Mouse (Mus musculus) limb, embryonic 13.5 days (tissue): ENCODE data around the gene Cwc27. TPM values are rescaled to one million over a fixed set of nuclear protein-coding genes. Genes with fewer than 3 reads are reported as not detected.

Experiments used
- ATAC-seq: fragments of 200-750 bp; cut with Nextera tagmentation; 2 replicates; pipeline ENCODE4 v1.8.0; 2017; ENCODE audit warnings: low read depth, moderate number of reproducible peaks, moderate TSS enrichment; ENCODE audit not compliant: low FRiP score
- H3K27ac ChIP-seq: fragments of 300-500 bp; sonication (generic); 2 replicates; pipeline ENCODE4 v1.5.1; 2015; ENCODE audit warnings: inconsistent platforms, mild to moderate bottlenecking, moderate library complexity
- H3K27me3 ChIP-seq: fragments of 300-500 bp; sonication (generic); 2 replicates; pipeline ENCODE4 v1.6.1; 2015; ENCODE audit warnings: mild to moderate bottlenecking, inconsistent platforms
- H3K36me3 ChIP-seq: fragments of 300-500 bp; sonication (generic); 2 replicates; pipeline ENCODE4 v1.6.1; 2015; ENCODE audit warnings: inconsistent platforms, mild to moderate bottlenecking, moderate library complexity
- H3K4me1 ChIP-seq: fragments of 300-500 bp; sonication (generic); 2 replicates; pipeline ENCODE4 v1.6.1; 2015; ENCODE audit warnings: inconsistent platforms
- H3K4me2 ChIP-seq: fragments of 300-500 bp; sonication (generic); replicated peaks from 2 replicates; pipeline ENCODE4 v1.6.1; 2015; ENCODE audit warnings: inconsistent platforms, mild to moderate bottlenecking, moderate library complexity
- H3K4me3 ChIP-seq: fragments of 300-500 bp; sonication (generic); 2 replicates; pipeline ENCODE4 v1.5.1; 2015; ENCODE audit warnings: moderate library complexity, mild to moderate bottlenecking, inconsistent platforms
- H3K9ac ChIP-seq: fragments of 300-500 bp; sonication (generic); 2 replicates; pipeline ENCODE4 v1.6.1; 2015; ENCODE audit warnings: mild to moderate bottlenecking, inconsistent platforms
- H3K9me3 ChIP-seq: fragments of 300-500 bp; sonication (generic); 2 replicates; pipeline ENCODE4 v1.6.1; 2016; ENCODE audit warnings: inconsistent platforms
- WGBS: fragments of 180-500 bp; shearing (Covaris S2); methylation state at CpG from one replicate; pipeline ENCODE4 v1.1.7; 2015; 5-methylcytosine and 5-hydroxymethylcytosine counted together
- polyA plus RNA-seq: library from polyadenylated mRNA; unstranded; fragments of >200 nt; fragmentation: Nextera tagmentation; extraction: Ambion mirVana; gene quantifications from 2 replicates; pipeline ENCODE4 v1.2.1, GENCODE M21; 2015

Cwc27 gene
- polyA plus RNA-seq, 1 experiment from 2014 or later: 31.7 TPM

GRCm38 (mm10) chr13:104632427-104633167 lies 184.3 kb downstream of the Cwc27 start:
- ATAC-seq: no peak
- Histone ChIP-seq H3K27me3 (no peaks in the 10 kb centered on the region), H3K9me3 (no peaks in the 10 kb centered on the region), H3K27ac (no peak overlapping the region), H3K4me2 (no peak overlapping the region), H3K36me3 (peaks cover 4% of the 10 kb centered on the region), H3K4me1 (peaks cover 39% of the 10 kb centered on the region), H3K4me3 (no peak overlapping the region), H3K9ac (no peak overlapping the region)
- WGBS: 54% methylated on average over 7 of the region's 7 CpGs

DNA sequence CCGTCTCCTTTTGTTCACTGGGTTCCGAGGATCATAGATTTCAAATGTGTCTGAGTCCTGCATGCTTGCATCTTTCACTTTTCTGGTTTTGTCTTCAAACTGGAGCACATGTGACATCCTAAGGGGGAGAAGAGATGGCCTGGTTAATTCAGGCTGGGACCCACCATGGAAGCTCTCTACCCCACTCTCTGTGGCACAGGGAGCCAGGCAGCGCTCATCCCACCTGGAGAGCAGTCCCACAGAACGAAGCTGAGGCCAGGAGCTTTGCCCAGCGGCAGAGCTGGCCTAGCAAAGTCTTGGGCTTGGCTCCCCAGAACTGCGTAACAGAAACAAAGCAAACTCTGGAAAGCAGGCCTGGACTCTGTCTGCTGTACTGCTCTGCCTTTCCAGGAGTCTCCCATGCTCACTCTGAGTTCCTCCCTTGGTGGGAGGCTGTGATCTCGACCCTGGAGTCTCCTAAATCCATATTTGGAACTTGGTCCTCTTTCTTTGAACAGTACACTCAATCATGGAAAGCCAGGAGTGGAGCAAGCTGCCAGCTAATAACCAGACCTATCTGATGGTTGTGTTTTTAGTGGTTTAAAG lies 185.2 kb downstream of the Cwc27 start:
- 68% methylated on average over 7 of the region's 7 CpGs for WGBS
- H3K36me3 ChIP-seq: no peaks in the 10 kb centered on the region
- H3K9ac ChIP-seq: no peak overlapping the region
- ATAC-seq: no peak
- H3K4me3 ChIP-seq: no peak overlapping the region
- H3K27me3 ChIP-seq: no peaks in the 10 kb centered on the region
- peak overlapping the region; percentile 63 for H3K27ac ChIP-seq
- H3K4me1 ChIP-seq: peaks cover 39% of the 10 kb centered on the region
- H3K9me3 ChIP-seq: no peaks in the 10 kb centered on the region
- H3K4me2 ChIP-seq: no peak overlapping the region

DNA sequence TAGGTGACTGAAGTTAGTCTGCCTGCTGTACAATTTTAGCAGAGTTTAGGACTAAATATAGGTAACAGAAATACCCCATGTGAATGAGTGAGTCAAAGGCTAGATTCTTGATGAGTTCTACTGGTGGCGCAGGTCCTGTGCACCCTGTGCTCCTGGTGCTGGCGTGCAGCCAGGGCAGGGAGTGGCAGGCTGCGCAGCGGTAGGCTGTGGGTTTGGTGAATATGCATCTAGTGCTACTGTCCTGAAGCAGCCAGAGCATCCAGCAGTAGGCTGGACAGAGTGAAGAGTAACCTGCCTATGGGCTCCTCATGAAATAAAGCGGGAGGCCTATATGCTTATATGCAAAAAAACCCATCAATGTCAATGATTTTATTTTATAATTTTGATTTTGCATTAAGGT lies 186.1 kb downstream of the Cwc27 start:
- Histone ChIP-seq H3K9me3 (no peaks in the 10 kb centered on the region), H3K9ac (no peak overlapping the region), H3K27ac (no peak overlapping the region), H3K4me2 (no peak overlapping the region), H3K27me3 (no peaks in the 10 kb centered on the region), H3K4me3 (no peak overlapping the region), H3K36me3 (no peaks in the 10 kb centered on the region), H3K4me1 (peaks cover 39% of the 10 kb centered on the region)
- ATAC-seq: peak; percentile 45; the same call in 1 of the 2 replicates
- WGBS: 78% methylated on average over 5 of the region's 5 CpGs

- no peak for ATAC-seq
- H3K27ac ChIP-seq: no peak overlapping the region
- no peak overlapping the region for H3K4me2 ChIP-seq
- WGBS: 86% methylated on average over 11 of the region's 11 CpGs
- no peaks in the 10 kb centered on the region for H3K9me3 ChIP-seq
- no peak overlapping the region for H3K9ac ChIP-seq
- no peaks in the 10 kb centered on the region for H3K27me3 ChIP-seq
- H3K36me3 ChIP-seq: no peaks in the 10 kb centered on the region
- H3K4me1 ChIP-seq: peaks cover 30% of the 10 kb centered on the region
- H3K4me3 ChIP-seq: no peak overlapping the region
These were observed 187.3 kb downstream of the Cwc27 start for GRCm38 (mm10) chr13:104629621-104630020.

DNA sequence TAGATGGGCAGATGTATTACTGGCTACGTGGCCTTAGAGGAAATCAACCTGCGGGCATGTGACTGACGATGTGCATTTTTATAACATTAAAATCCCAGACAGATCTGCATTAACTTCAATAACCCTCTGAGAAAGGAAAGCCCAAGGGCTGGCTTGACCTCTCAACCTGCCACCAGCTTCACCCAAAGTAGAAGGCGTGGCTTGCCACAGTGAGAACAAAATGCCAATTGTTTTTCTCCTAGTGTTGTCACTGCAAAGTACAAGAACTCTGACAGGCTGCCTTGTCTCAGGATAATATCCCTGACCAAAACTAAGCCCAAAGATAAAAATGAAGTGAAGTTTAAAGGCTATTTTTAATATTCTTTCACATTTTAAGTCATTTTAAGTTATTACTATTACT lies 188.9 kb downstream of the Cwc27 start:
- Histone ChIP-seq H3K4me2 (no peak overlapping the region), H3K36me3 (no peaks in the 10 kb centered on the region), H3K27ac (no peak overlapping the region), H3K9ac (no peak overlapping the region), H3K4me3 (no peak overlapping the region), H3K9me3 (no peaks in the 10 kb centered on the region), H3K4me1 (peaks cover 28% of the 10 kb centered on the region), H3K27me3 (no peaks in the 10 kb centered on the region)
- WGBS: 54% methylated on average over 4 of the region's 4 CpGs
- ATAC-seq: no peak

- 77% methylated on average over 11 of the region's 11 CpGs for WGBS
- no peak overlapping the region; the same call in 1 of the 2 replicates for H3K27ac ChIP-seq
- H3K9ac ChIP-seq: no peak overlapping the region
- H3K27me3 ChIP-seq: no peaks in the 10 kb centered on the region
- H3K36me3 ChIP-seq: no peaks in the 10 kb centered on the region
- H3K4me2 ChIP-seq: no peak overlapping the region
- H3K4me1 ChIP-seq: peaks cover 25% of the 10 kb centered on the region
- ATAC-seq: no peak
- no peaks in the 10 kb centered on the region for H3K9me3 ChIP-seq
- H3K4me3 ChIP-seq: no peak overlapping the region
These were observed 189.6 kb downstream of the Cwc27 start for GRCm38 (mm10) chr13:104627169-104627909.

DNA sequence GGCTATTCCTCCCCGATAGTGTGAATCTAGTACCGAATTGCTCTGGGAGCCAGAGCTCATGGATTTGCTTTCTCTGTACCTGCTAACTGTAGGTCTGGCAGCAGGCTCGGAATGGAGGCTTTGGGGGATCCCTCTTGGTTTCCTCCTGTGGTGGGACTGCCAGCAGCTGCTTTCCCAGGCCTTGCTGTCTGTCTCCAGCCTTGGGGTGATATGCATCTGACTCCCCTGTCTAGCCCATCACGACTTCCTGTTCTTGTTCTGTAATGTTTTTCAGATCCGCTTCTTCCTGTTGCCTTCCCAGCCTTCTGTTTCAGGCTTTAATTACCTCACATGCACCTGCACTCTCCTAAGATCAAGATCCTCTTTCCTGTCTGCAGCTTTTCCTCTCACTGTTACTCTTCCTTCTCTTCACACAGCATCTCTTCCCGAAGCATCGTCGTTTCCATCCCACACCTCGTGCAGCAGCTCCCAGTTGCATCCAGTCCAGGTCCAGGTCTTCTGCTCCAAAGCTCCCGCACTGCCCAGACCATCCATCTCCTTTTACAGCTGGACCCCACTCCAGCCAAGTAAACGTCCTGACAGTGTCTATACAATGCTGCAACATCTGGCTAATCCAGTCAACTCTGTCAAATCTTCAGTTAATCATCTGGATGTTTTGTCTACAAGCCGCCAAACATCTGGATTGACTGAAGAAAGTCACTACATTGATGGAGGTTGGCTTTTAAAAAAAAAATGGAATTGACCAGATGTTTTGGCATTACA lies 193.6 kb downstream of the Cwc27 start:
- no peak overlapping the region for H3K9ac ChIP-seq
- no peaks in the 10 kb centered on the region for H3K9me3 ChIP-seq
- H3K27ac ChIP-seq: no peak overlapping the region
- H3K27me3 ChIP-seq: no peaks in the 10 kb centered on the region
- peaks cover 6% of the 10 kb centered on the region; the same call in 1 of the 2 replicates for H3K4me1 ChIP-seq
- ATAC-seq: peak; percentile 48; the same call in 1 of the 2 replicates
- H3K36me3 ChIP-seq: no peaks in the 10 kb centered on the region
- no peak overlapping the region for H3K4me3 ChIP-seq
- WGBS: 67% methylated on average over 12 of the region's 12 CpGs
- no peak overlapping the region for H3K4me2 ChIP-seq

- H3K4me1 ChIP-seq: peaks cover 6% of the 10 kb centered on the region; the same call in 1 of the 2 replicates
- no peak overlapping the region for H3K4me2 ChIP-seq
- no peak for ATAC-seq
- no peak overlapping the region for H3K9ac ChIP-seq
- 85% methylated on average over 6 of the region's 6 CpGs for WGBS
- no peak overlapping the region for H3K4me3 ChIP-seq
- no peaks in the 10 kb centered on the region for H3K9me3 ChIP-seq
- no peak overlapping the region for H3K27ac ChIP-seq
- H3K36me3 ChIP-seq: no peaks in the 10 kb centered on the region
- H3K27me3 ChIP-seq: no peaks in the 10 kb centered on the region
These were observed 194.7 kb downstream of the Cwc27 start for GRCm38 (mm10) chr13:104622102-104622743.

- Histone ChIP-seq H3K9ac (no peak overlapping the region), H3K27ac (no peak overlapping the region), H3K36me3 (no peaks in the 10 kb centered on the region), H3K4me1 (peaks cover 6% of the 10 kb centered on the region; the same call in 1 of the 2 replicates), H3K27me3 (no peaks in the 10 kb centered on the region), H3K4me2 (no peak overlapping the region), H3K4me3 (no peak overlapping the region), H3K9me3 (no peaks in the 10 kb centered on the region)
- no peak for ATAC-seq
- WGBS: 74% methylated on average over 2 of the region's 2 CpGs
These were observed 196.5 kb downstream of the Cwc27 start for GRCm38 (mm10) chr13:104620423-104620822.

DNA sequence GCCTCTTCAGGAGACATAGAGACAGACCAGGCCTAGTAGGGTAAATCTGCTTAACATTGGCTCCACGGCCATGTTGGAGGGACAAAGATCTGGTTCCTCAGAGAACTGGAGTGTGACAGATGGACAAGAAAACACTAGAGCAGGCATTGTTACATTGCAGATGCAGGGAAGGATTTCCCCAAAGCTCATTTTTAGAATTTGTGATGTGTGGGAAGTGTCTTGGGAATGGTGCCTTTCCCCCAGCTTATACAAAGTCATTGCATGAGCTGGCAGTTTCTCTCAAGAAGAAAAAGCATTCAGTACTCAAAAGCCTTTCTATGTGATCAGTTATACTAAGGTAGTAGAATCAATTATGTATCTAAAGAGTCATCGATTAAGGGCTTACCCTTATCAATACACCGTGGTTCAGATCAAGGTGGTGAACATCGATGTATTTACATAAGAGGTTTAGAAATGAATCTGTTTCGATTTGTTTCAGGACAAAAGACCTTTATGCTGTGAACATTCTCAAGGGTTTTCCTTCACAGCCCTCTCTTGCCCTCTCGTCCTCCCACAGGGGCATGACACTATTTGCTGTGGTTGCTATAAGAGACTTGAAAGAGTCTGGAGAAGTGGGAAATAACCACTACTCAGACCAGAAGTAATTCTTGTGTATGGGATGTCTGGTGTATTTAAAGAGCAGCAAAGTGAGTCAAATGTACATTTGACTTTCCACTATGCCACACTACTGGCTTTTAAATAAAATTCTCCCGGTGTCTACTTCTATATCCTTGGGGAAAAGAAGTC lies 197.2 kb downstream of the Cwc27 start:
- Histone ChIP-seq H3K9me3 (no peaks in the 10 kb centered on the region), H3K36me3 (no peaks in the 10 kb centered on the region), H3K4me2 (no peak overlapping the region), H3K4me1 (peaks cover 6% of the 10 kb centered on the region; the same call in 1 of the 2 replicates), H3K9ac (no peak overlapping the region), H3K27me3 (no peaks in the 10 kb centered on the region), H3K27ac (no peak overlapping the region), H3K4me3 (no peak overlapping the region)
- 84% methylated on average over 7 of the region's 7 CpGs for WGBS
- no peak for ATAC-seq

- H3K36me3 ChIP-seq: no peaks in the 10 kb centered on the region
- H3K4me1 ChIP-seq: no peaks in the 10 kb centered on the region
- ATAC-seq: no peak
- no peaks in the 10 kb centered on the region for H3K27me3 ChIP-seq
- H3K9me3 ChIP-seq: no peaks in the 10 kb centered on the region
- no peak overlapping the region for H3K4me2 ChIP-seq
- H3K9ac ChIP-seq: no peak overlapping the region
- H3K4me3 ChIP-seq: no peak overlapping the region
- 77% methylated on average over 4 of the region's 4 CpGs for WGBS
- no peak overlapping the region for H3K27ac ChIP-seq
These were observed 199.7 kb downstream of the Cwc27 start for GRCm38 (mm10) chr13:104617201-104617600.
